Mouse (Mus musculus) lung, embryonic 16.5 days (tissue): Measurements from ENCODE around the gene Lsamp. TPM values are rescaled to one million over a fixed set of nuclear protein-coding genes. Genes with fewer than 3 reads are reported as not detected.

Experiments used
- ATAC-seq: fragments of 200-750 bp; cut with Nextera tagmentation; 2 replicates; pipeline ENCODE4 v1.8.0; 2017; ENCODE audit warnings: low read depth, mild to moderate bottlenecking, moderate library complexity
- H3K27ac ChIP-seq: fragments of 300-500 bp; sonication (generic); 2 replicates; pipeline ENCODE4 v1.5.1; 2014; ENCODE audit warnings: mild to moderate bottlenecking, control low read depth, low read length
- H3K27me3 ChIP-seq: fragments of 300-500 bp; sonication (generic); 2 replicates; pipeline ENCODE4 v1.6.1; 2014; ENCODE audit warnings: low read depth, low read length, mixed read lengths; ENCODE audit not compliant: control insufficient read depth, insufficient read depth
- H3K36me3 ChIP-seq: fragments of 300-500 bp; sonication (generic); 2 replicates; pipeline ENCODE4 v1.6.1; 2014; ENCODE audit warnings: low read length; ENCODE audit not compliant: control insufficient read depth, insufficient read depth
- H3K4me1 ChIP-seq: fragments of 300-500 bp; sonication (generic); replicated peaks from 2 replicates; pipeline ENCODE4 v1.6.1; 2014; ENCODE audit warnings: low read length, mixed read lengths; ENCODE audit not compliant: control insufficient read depth, insufficient read depth
- H3K4me2 ChIP-seq: fragments of 300-500 bp; sonication (generic); 2 replicates; pipeline ENCODE4 v1.6.1; 2014; ENCODE audit warnings: low read depth, low read length, control low read depth
- H3K4me3 ChIP-seq: fragments of 300-500 bp; sonication (generic); 2 replicates; pipeline ENCODE4 v1.5.1; 2014; ENCODE audit warnings: mild to moderate bottlenecking, low read length, control low read depth
- H3K9ac ChIP-seq: fragments of 300-500 bp; sonication (generic); 2 replicates; pipeline ENCODE4 v1.6.1; 2014; ENCODE audit warnings: low read length, control low read depth
- H3K9me3 ChIP-seq: fragments of 300-500 bp; sonication (generic); 2 replicates; pipeline ENCODE4 v1.6.1; 2016; ENCODE audit warnings: low read length; ENCODE audit not compliant: control insufficient read depth
- WGBS: fragments of 180-500 bp; shearing (Covaris S2); extraction: QIAGEN DNeasy Blood & Tissue Kit; methylation state at CpG from one replicate; pipeline ENCODE4 v1.1.7; 2014; 5-methylcytosine and 5-hydroxymethylcytosine counted together
- polyA plus RNA-seq: library from polyadenylated mRNA; unstranded; fragments of >200 nt; fragmentation: Nextera tagmentation; extraction: Ambion mirVana; gene quantifications from 2 replicates; pipeline ENCODE4 v1.2.1, GENCODE M21; 2015

The Lsamp gene
- polyA plus RNA-seq, 1 experiment from 2014 or later: 1.2 TPM

DNA sequence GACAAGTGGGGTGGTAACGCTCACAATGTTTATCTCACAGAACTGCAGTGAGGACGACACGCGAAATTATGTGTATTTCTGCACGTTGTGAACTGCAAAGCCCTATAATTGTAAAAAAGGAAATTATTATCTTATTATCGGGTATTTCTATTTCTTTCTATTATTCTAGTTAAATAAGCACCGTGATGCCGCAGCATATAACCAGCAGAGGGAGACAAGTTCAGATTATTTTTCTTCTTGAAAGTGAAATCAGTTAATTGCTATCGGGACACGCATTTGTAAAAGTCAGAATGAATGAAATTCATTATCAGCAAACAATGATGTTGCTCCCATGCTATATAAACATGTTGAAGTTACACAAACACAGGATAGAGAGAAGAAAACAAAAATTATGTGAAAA lies 1540.1 kb downstream of the Lsamp start:
- H3K4me3 ChIP-seq: no peak overlapping the region

DNA sequence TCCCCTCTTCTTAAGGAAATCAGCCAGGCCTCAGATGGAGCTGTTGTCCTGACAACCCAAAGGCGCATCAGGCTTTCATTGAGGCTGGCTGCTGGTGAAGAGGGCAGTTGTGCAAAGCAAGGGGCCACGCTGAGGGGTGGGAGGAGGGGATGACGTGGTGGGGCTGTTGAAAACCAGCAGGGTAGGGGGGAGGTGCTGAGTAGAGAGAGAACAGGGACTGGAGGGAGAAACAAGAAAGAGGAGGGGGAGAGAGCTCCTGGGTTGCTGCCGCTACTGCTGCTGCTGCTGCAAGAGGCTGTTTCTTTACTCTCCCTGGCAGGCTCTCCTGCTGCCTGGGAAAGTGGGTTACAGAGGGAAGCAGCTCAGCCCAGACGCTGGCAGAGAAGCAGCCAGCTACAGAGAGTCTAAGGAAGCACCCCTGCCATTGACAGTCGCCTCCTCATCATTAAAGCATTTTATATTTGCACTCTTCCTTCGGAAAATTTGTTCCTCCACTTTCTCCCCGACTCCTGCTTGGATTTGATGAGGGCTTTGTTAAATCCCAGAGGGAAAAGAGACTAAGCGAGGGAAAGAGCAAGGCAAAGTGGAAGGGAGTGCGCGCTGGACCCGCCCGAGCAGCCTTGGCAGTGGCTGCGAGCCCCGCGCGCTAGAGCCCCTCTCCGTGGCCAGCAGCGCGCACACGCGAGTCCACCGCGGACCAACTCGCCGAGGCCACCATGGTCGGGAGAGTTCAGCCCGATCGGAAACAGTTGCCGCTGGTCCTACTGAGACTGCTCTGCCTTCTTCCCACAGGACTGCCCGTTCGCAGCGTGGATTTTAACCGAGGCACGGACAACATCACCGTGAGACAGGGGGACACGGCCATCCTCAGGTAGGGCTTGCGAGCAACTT lies 1548.7 kb downstream of the Lsamp start:
- under 1% methylated on average over 38 of the region's 38 CpGs for WGBS
- H3K36me3 ChIP-seq: no peaks in the 10 kb centered on the region
- peak; percentile 73; the same call in 1 of the 2 replicates for ATAC-seq
- no peaks in the 10 kb centered on the region; the same call in 1 of the 2 replicates for H3K27me3 ChIP-seq
- H3K9me3 ChIP-seq: no peaks in the 10 kb centered on the region
- no peak overlapping the region for H3K27ac ChIP-seq
- peak overlapping the region; percentile 89 for H3K4me2 ChIP-seq
- peak overlapping the region; percentile 51 for H3K4me3 ChIP-seq
- peak overlapping the region; percentile 51 for H3K9ac ChIP-seq
- H3K4me1 ChIP-seq: no peaks in the 10 kb centered on the region

More for the DNA sequence above, 1540.1 kb downstream of the Lsamp start:
- Histone ChIP-seq H3K27ac (no peak overlapping the region), H3K4me2 (no peak overlapping the region), H3K4me1 (no peaks in the 10 kb centered on the region), H3K9me3 (no peaks in the 10 kb centered on the region), H3K36me3 (no peaks in the 10 kb centered on the region), H3K9ac (no peak overlapping the region), H3K27me3 (no peaks in the 10 kb centered on the region)
- ATAC-seq: no peak
- WGBS: 43% methylated on average over 10 of the region's 10 CpGs

DNA sequence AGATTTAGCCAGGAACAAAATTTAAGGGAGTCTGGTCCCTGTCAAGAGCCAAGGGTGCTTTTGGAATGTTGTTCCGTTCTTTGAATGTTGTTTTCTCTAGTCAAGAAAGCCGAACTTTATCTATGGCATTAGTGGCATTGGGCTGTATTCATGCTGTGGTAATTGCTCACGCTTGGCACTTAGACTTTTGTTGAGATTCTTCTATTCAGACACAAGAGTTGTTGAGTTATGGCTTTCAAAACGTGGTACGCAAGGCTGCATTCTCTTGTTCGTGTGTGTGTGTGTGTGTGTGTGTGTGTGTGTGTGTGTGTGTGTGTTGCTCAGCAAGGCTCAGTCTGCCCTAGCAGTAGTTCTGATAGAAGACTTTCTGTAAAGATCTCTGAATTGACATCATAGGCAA lies 1549.5 kb downstream of the Lsamp start:
- peak overlapping the region; percentile 89 for H3K4me2 ChIP-seq
- no peak overlapping the region for H3K9ac ChIP-seq
- H3K4me1 ChIP-seq: no peaks in the 10 kb centered on the region
- no peaks in the 10 kb centered on the region; the same call in 1 of the 2 replicates for H3K27me3 ChIP-seq
- no peaks in the 10 kb centered on the region for H3K9me3 ChIP-seq
- no peak overlapping the region for H3K27ac ChIP-seq
- ATAC-seq: no peak
- WGBS: 9% methylated on average over 6 of the region's 6 CpGs
- no peaks in the 10 kb centered on the region for H3K36me3 ChIP-seq
- peak overlapping the region; percentile 51 for H3K4me3 ChIP-seq

DNA sequence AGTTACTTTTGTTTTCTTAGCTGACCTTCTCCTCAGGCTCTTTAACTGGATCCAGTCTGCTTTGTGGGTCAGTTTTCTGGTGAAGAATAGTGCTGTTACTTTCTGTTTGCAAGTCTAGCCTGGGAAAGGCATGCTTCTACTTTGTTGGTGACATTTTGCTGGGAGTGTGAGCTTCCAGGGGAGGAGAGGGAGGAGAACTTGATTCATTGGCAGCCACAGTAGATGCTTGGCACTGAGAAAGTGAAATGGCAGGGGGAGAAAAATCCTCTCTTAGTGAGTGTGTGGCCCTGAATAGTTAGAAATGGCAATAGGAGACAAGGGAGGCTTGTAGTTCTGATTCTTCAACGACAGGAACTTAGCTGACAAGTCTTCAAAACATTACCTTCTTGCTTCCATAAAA lies 1551.6 kb downstream of the Lsamp start:
- no peaks in the 10 kb centered on the region for H3K4me1 ChIP-seq
- no peaks in the 10 kb centered on the region for H3K36me3 ChIP-seq
- 67% methylated on average over 1 of the region's 1 CpGs for WGBS
- H3K9me3 ChIP-seq: no peaks in the 10 kb centered on the region
- no peak overlapping the region for H3K4me3 ChIP-seq
- H3K4me2 ChIP-seq: no peak overlapping the region
- no peak for ATAC-seq
- H3K27me3 ChIP-seq: no peaks in the 10 kb centered on the region; the same call in 1 of the 2 replicates
- no peak overlapping the region for H3K27ac ChIP-seq
- H3K9ac ChIP-seq: no peak overlapping the region

DNA sequence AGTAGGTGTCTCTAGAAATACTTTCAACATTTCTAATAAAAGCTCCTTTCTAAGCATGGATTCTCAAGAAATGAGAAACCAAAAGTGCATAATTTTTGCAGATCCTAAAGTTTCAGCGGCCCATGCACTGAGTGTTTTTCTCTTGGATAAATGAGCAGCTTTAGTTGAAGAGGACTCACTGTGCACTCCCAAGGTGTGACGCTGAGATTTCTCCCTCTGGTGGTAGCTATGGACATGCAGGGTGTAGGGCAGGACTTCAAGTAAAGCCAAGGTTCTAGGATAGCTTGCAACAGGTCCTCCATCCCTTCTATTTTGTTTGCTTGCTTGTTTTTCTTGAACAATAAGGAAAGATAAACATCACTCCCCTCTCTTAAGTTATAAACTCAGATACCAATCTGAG lies 1558.5 kb downstream of the Lsamp start:
- H3K27me3 ChIP-seq: no peaks in the 10 kb centered on the region
- no peak overlapping the region for H3K4me2 ChIP-seq
- no peak overlapping the region for H3K4me3 ChIP-seq
- no peak overlapping the region for H3K27ac ChIP-seq
- no peak for ATAC-seq
- 30% methylated on average over 2 of the region's 2 CpGs for WGBS
- H3K36me3 ChIP-seq: no peaks in the 10 kb centered on the region
- H3K9ac ChIP-seq: no peak overlapping the region
- H3K9me3 ChIP-seq: no peaks in the 10 kb centered on the region
- H3K4me1 ChIP-seq: no peaks in the 10 kb centered on the region

DNA sequence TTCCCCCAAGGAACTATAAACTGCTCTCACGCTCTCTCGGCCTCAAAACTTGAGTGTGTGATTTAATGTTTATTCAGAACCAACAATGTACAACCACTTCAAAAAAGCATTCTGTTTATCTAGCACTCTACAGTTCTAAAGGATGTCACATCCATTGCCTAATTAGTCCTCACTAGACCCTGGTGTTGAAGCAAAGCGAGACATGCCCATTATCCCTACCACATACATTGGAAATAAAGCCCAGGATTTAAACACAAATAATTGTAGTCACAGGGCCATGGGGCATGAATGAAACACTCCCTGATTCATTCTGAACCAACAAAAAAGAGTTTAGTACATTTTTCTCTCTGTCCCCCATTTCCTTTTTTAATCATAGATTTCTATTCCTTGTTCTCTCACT lies 1567.0 kb downstream of the Lsamp start:
- Histone ChIP-seq H3K36me3 (no peaks in the 10 kb centered on the region), H3K9ac (no peak overlapping the region), H3K4me1 (no peaks in the 10 kb centered on the region), H3K4me2 (no peak overlapping the region), H3K9me3 (no peaks in the 10 kb centered on the region), H3K27me3 (no peaks in the 10 kb centered on the region), H3K27ac (no peak overlapping the region), H3K4me3 (no peak overlapping the region)
- WGBS: 71% methylated on average over 3 of the region's 3 CpGs
- no peak for ATAC-seq

DNA sequence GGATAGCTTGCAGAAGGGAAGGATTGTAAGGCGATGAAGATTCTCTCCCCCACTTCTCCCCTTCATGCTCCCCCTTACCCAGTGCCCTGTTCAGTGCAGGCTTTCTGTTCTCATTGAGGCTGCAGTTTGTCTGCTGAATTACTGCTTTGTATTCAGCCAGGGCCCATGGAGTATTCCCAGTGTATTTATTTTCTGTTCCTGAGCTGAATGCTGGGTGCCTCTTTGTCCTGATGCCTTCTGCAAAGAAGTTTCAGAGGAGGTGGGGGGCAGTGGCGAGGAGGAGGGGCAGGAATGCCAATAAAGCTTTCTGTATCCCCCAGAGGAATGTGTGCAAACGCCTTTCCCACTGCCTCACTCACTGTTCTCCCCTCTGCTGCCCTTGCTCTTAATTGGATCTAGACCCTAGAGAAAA lies 1567.7 kb downstream of the Lsamp start:
- H3K4me1 ChIP-seq: no peaks in the 10 kb centered on the region
- no peak for ATAC-seq
- WGBS: 25% methylated on average over 3 of the region's 3 CpGs
- H3K4me2 ChIP-seq: no peak overlapping the region
- no peaks in the 10 kb centered on the region for H3K9me3 ChIP-seq
- no peak overlapping the region for H3K27ac ChIP-seq
- H3K36me3 ChIP-seq: no peaks in the 10 kb centered on the region
- no peak overlapping the region for H3K9ac ChIP-seq
- H3K27me3 ChIP-seq: no peaks in the 10 kb centered on the region
- no peak overlapping the region for H3K4me3 ChIP-seq

DNA sequence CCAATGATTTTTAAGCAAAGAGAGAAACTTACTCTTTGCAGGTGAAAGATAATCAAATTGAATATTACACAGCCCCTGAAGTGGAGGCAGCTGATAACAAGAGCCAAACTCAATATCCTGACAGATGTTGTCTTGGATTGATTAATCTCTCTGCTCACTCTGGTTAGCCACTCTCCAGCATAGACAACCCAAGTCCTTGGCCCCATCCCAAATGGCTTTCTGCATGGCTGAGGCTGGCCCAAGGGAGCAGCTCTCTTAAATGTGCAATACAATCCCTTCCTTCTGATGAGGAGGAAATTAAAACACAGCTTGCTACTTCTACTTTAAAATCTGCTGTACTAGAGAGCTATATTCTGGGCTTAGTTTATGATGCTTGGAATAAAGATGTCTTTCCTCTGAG lies 1572.9 kb downstream of the Lsamp start:
- Histone ChIP-seq H3K9ac (no peak overlapping the region), H3K27ac (no peak overlapping the region)

DNA sequence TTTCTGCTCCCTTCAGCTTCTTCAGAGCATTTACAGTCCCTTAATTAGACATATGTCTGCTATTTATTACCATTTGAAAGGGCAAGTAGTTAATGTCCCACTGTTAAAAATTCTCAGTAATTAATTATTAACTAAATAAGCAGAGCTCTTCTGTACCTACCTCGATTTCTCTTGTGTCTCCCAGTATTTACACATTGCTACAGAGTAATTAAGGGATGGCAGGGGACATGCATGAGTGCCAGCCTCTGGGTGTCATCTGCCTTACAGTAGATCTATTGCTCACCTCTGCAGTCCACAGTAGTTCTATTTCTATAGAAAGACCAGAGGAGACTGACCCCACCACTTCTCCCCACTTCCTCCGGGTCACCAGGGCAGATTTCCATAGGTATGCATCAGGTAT lies 1581.1 kb downstream of the Lsamp start:
- no peaks in the 10 kb centered on the region for H3K9me3 ChIP-seq
- WGBS: 51% methylated on average over 2 of the region's 2 CpGs
- no peaks in the 10 kb centered on the region for H3K4me1 ChIP-seq
- no peak overlapping the region for H3K27ac ChIP-seq
- H3K4me3 ChIP-seq: no peak overlapping the region
- no peaks in the 10 kb centered on the region for H3K27me3 ChIP-seq
- H3K4me2 ChIP-seq: no peak overlapping the region
- H3K9ac ChIP-seq: no peak overlapping the region
- H3K36me3 ChIP-seq: no peaks in the 10 kb centered on the region
- no peak for ATAC-seq

More for the DNA sequence above, 1572.9 kb downstream of the Lsamp start:
- no peak overlapping the region for H3K4me3 ChIP-seq
- H3K9me3 ChIP-seq: no peaks in the 10 kb centered on the region
- H3K4me2 ChIP-seq: no peak overlapping the region
- no peaks in the 10 kb centered on the region for H3K4me1 ChIP-seq
- no peaks in the 10 kb centered on the region for H3K36me3 ChIP-seq
- no peak for ATAC-seq
- no peaks in the 10 kb centered on the region for H3K27me3 ChIP-seq
